Mouse (Mus musculus) lung, postnatal 0 days (tissue): ENCODE results near the gene Grk5. TPM values are rescaled to one million over a fixed set of nuclear protein-coding genes. Genes with fewer than 3 reads are reported as not detected.

ENCODE experiments used
- ATAC-seq: fragments of 200-750 bp; cut with Nextera tagmentation; 2 replicates; pipeline ENCODE4 v1.8.0; 2017; ENCODE audit warnings: moderate library complexity
- DNase-seq: peaks from one replicate; pipeline ENCODE4 v3.0.0-alpha.2; 2016; ENCODE audit warnings: low spot score
- H3K27ac ChIP-seq: fragments of 300-500 bp; sonication (generic); 2 replicates; pipeline ENCODE4 v1.5.1; 2014; ENCODE audit warnings: antibody characterized with exemption, mild to moderate bottlenecking, low read length, mixed read lengths
- H3K27me3 ChIP-seq: fragments of 300-500 bp; sonication (generic); replicated peaks from 2 replicates; pipeline ENCODE4 v1.6.1; 2014; ENCODE audit warnings: low read length, mixed read lengths; ENCODE audit not compliant: insufficient read depth
- H3K36me3 ChIP-seq: fragments of 300-500 bp; sonication (generic); 2 replicates; pipeline ENCODE4 v1.6.1; 2014; ENCODE audit warnings: low read length, mixed read lengths; ENCODE audit not compliant: insufficient read depth
- H3K4me1 ChIP-seq: fragments of 300-500 bp; sonication (generic); 2 replicates; pipeline ENCODE4 v1.6.1; 2014; ENCODE audit warnings: antibody characterized with exemption, low read depth, low read length, mixed read lengths; ENCODE audit not compliant: insufficient read depth
- H3K4me2 ChIP-seq: fragments of 300-500 bp; sonication (generic); replicated peaks from 2 replicates; pipeline ENCODE4 v1.6.1; 2014; ENCODE audit warnings: low read depth, mild to moderate bottlenecking, low read length, moderate library complexity, mixed read lengths
- H3K4me3 ChIP-seq: fragments of 300-500 bp; sonication (generic); 2 replicates; pipeline ENCODE4 v1.5.1; 2014; ENCODE audit warnings: low read depth, low read length
- H3K9ac ChIP-seq: fragments of 300-500 bp; sonication (generic); replicated peaks from 2 replicates; pipeline ENCODE4 v1.6.1; 2014; ENCODE audit warnings: low read depth, mild to moderate bottlenecking
- H3K9me3 ChIP-seq: fragments of 300-500 bp; sonication (generic); 2 replicates; pipeline ENCODE4 v1.6.1; 2016; ENCODE audit warnings: low read length, mixed read lengths
- CTCF ChIP-seq: IDR thresholded peaks from 2 replicates; pipeline ENCODE4 v1.5.1; 2016; ENCODE audit warnings: antibody characterized with exemption, mild to moderate bottlenecking
- EP300 ChIP-seq: IDR thresholded peaks from 2 replicates; pipeline ENCODE4 v1.6.1; 2016; ENCODE audit warnings: antibody characterized with exemption, mild to moderate bottlenecking, control low read depth
- WGBS: fragments of 180-500 bp; shearing (Covaris S2); extraction: QIAGEN DNeasy Blood & Tissue Kit; methylation state at CpG from one replicate; pipeline ENCODE4 v1.1.7; 2014; 5-methylcytosine and 5-hydroxymethylcytosine counted together
- polyA plus RNA-seq: library from polyadenylated mRNA; unstranded; fragments of >200 nt; fragmentation: Nextera tagmentation; extraction: Ambion mirVana; gene quantifications from 2 replicates; pipeline ENCODE4 v1.2.1, GENCODE M21; 2015

The Grk5 gene
- polyA plus RNA-seq, 1 experiment from 2014 or later: 7.2 TPM

- no peaks in the 10 kb centered on the region for H3K9me3 ChIP-seq
- H3K4me1 ChIP-seq: no peaks in the 10 kb centered on the region
- no peak overlapping the region for H3K4me3 ChIP-seq
- H3K27ac ChIP-seq: no peak overlapping the region
- ATAC-seq (no peak), DNase-seq (no peak)
- no peak overlapping the region for H3K9ac ChIP-seq
- H3K36me3 ChIP-seq: no peaks in the 10 kb centered on the region
- H3K27me3 ChIP-seq: no peaks in the 10 kb centered on the region
- no peak for TF ChIP-seq CTCF
- WGBS: 87% methylated on average over 4 of the region's 4 CpGs
- no peak overlapping the region for H3K4me2 ChIP-seq
Observed at GRCm38 (mm10) chr19:60997784-60998183, 108.2 kb downstream of the Grk5 start.

DNA sequence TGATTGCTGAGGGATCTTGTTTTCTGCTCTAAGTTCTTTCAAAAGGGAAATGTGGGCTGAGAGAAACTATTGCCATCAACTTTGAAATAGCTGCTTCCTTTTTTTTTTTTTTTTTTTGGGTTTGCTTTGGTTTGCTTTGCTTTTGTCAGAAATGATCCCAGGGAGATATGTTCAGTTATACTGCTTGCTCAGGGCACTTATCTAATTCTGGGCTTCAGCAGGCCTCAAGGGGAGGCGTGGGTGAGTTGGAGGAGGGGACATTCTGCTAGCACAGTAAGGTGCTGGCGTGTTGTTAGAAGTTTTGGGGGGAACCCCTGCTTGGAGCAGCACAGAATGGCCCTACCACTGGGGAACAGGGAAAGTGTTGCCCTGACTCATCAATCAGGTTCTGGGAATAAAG lies 110.1 kb downstream of the Grk5 start:
- H3K27ac ChIP-seq: no peak overlapping the region
- WGBS: 46% methylated on average over 2 of the region's 2 CpGs

GRCm38 (mm10) chr19:61000958-61001357 lies 111.4 kb downstream of the Grk5 start:
- no peaks in the 10 kb centered on the region for H3K27me3 ChIP-seq
- no peaks in the 10 kb centered on the region for H3K36me3 ChIP-seq
- H3K4me2 ChIP-seq: no peak overlapping the region
- ATAC-seq: no peak
- no peak overlapping the region for H3K4me3 ChIP-seq
- H3K9me3 ChIP-seq: no peaks in the 10 kb centered on the region
- no peak for DNase-seq
- no peaks in the 10 kb centered on the region for H3K4me1 ChIP-seq
- TF ChIP-seq CTCF: no peak
- TF ChIP-seq EP300: no peak
- WGBS: 93% methylated on average over 2 of the region's 2 CpGs
- H3K27ac ChIP-seq: no peak overlapping the region
- H3K9ac ChIP-seq: no peak overlapping the region

More for the DNA sequence above, 110.1 kb downstream of the Grk5 start:
- Histone ChIP-seq H3K36me3 (no peaks in the 10 kb centered on the region), H3K4me1 (no peaks in the 10 kb centered on the region), H3K4me3 (no peak overlapping the region), H3K4me2 (no peak overlapping the region), H3K27me3 (no peaks in the 10 kb centered on the region), H3K9me3 (no peaks in the 10 kb centered on the region), H3K9ac (no peak overlapping the region)
- DNase-seq (no peak), ATAC-seq (no peak)
- TF ChIP-seq EP300 (no peak), CTCF (no peak)

DNA sequence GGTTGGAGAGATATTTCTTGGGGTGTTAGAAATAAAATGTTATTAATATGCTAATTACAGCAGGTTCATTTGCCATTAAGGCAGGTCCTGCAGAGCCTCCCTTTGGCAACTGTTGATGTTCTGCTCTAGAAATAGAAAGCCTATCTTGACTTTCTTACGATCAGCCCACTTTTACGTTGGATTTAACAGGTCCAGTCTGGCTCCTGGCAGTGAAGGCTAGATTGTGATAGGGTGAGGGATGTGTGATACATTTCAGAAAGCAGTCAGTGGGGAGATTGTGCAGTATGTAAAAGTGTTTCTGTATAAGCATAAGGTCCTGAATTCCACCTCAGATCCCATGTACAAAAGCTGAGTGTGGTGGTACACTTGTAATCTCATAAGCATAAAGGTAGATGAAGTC lies 119.7 kb downstream of the Grk5 start:
- Histone ChIP-seq H3K4me2 (no peak overlapping the region), H3K9me3 (no peaks in the 10 kb centered on the region), H3K36me3 (no peaks in the 10 kb centered on the region), H3K27ac (no peak overlapping the region), H3K4me3 (no peak overlapping the region), H3K9ac (no peak overlapping the region), H3K27me3 (no peaks in the 10 kb centered on the region), H3K4me1 (no peaks in the 10 kb centered on the region)
- TF ChIP-seq EP300 (no peak), CTCF (no peak)
- DNase-seq (no peak), ATAC-seq (no peak)
- 86% methylated on average over 2 of the region's 2 CpGs for WGBS

GRCm38 (mm10) chr19:61017477-61018266 lies 128.1 kb downstream of the Grk5 start:
- WGBS: 83% methylated on average over 1 of the region's 1 CpGs
- no peak overlapping the region for H3K9ac ChIP-seq
- no peak overlapping the region for H3K4me2 ChIP-seq
- no peak overlapping the region for H3K4me3 ChIP-seq
- no peaks in the 10 kb centered on the region for H3K9me3 ChIP-seq
- no peaks in the 10 kb centered on the region for H3K36me3 ChIP-seq
- H3K27me3 ChIP-seq: no peaks in the 10 kb centered on the region
- ATAC-seq (no peak), DNase-seq (peak; percentile 20)
- H3K4me1 ChIP-seq: no peaks in the 10 kb centered on the region
- no peak for TF ChIP-seq EP300
- no peak for TF ChIP-seq CTCF
- H3K27ac ChIP-seq: no peak overlapping the region

- 22% methylated on average over 2 of the region's 2 CpGs for WGBS
- no peaks in the 10 kb centered on the region for H3K4me1 ChIP-seq
- peak; percentile 5; the same call in 1 of the 2 replicates for TF ChIP-seq EP300
- TF ChIP-seq CTCF: peak; percentile 7; the same call in 1 of the 2 replicates
- no peak overlapping the region for H3K4me3 ChIP-seq
- H3K9ac ChIP-seq: no peak overlapping the region
- ATAC-seq (peak; percentile 68), DNase-seq (peak; percentile 48)
- no peaks in the 10 kb centered on the region for H3K27me3 ChIP-seq
- H3K36me3 ChIP-seq: no peaks in the 10 kb centered on the region
- peak overlapping the region; percentile 43; the same call in 1 of the 2 replicates for H3K27ac ChIP-seq
- H3K9me3 ChIP-seq: no peaks in the 10 kb centered on the region
- no peak overlapping the region for H3K4me2 ChIP-seq
Observed at GRCm38 (mm10) chr19:61021502-61021901, 132.0 kb downstream of the Grk5 start.
